Mouse (Mus musculus) embryonic facial prominence, embryonic 15.5 days (tissue): ENCODE measurements at regions not wholly inside any gene's neighbourhood (a gene's known extent, or its start where the extent isn't known, plus 50 kb on each side); places are given as distances from the start of the nearest gene placed in this dataset.
A peak's percentile ranks its signal among the peaks of the same experiment; 100 is the strongest.

Source experiments
- ATAC-seq: fragments of 200-750 bp; cut with Nextera tagmentation; 2 replicates; pipeline ENCODE4 v1.8.0; 2017; ENCODE audit warnings: low read depth, moderate TSS enrichment; ENCODE audit not compliant: insufficient number of reproducible peaks, low FRiP score, low TSS enrichment
- H3K27ac ChIP-seq: fragments of 300-500 bp; sonication (generic); replicated peaks from 2 replicates; pipeline ENCODE4 v1.5.1; 2015; ENCODE audit warnings: mild to moderate bottlenecking, inconsistent platforms
- H3K27me3 ChIP-seq: fragments of 300-500 bp; sonication (generic); 2 replicates; pipeline ENCODE4 v1.6.1; 2015; ENCODE audit warnings: inconsistent platforms
- H3K36me3 ChIP-seq: fragments of 300-500 bp; sonication (generic); 2 replicates; pipeline ENCODE4 v1.6.1; 2015; ENCODE audit warnings: mild to moderate bottlenecking, inconsistent platforms
- H3K4me1 ChIP-seq: fragments of 300-500 bp; sonication (generic); 2 replicates; pipeline ENCODE4 v1.6.1; 2015; ENCODE audit warnings: inconsistent platforms
- H3K4me2 ChIP-seq: fragments of 300-500 bp; sonication (generic); replicated peaks from 2 replicates; pipeline ENCODE4 v1.6.1; 2015; ENCODE audit warnings: mild to moderate bottlenecking, inconsistent platforms
- H3K4me3 ChIP-seq: fragments of 300-500 bp; sonication (generic); replicated peaks from 2 replicates; pipeline ENCODE4 v1.5.1; 2015; ENCODE audit warnings: mild to moderate bottlenecking, inconsistent platforms
- H3K9ac ChIP-seq: fragments of 300-500 bp; sonication (generic); 2 replicates; pipeline ENCODE4 v1.6.1; 2015; ENCODE audit warnings: inconsistent platforms
- H3K9me3 ChIP-seq: fragments of 300-500 bp; sonication (generic); replicated peaks from 2 replicates; pipeline ENCODE4 v1.6.1; 2016; ENCODE audit warnings: inconsistent platforms
- WGBS: fragments of 180-500 bp; shearing (Covaris S2); methylation state at CpG from one replicate; pipeline ENCODE4 v1.1.7; 2015; 5-methylcytosine and 5-hydroxymethylcytosine counted together

DNA sequence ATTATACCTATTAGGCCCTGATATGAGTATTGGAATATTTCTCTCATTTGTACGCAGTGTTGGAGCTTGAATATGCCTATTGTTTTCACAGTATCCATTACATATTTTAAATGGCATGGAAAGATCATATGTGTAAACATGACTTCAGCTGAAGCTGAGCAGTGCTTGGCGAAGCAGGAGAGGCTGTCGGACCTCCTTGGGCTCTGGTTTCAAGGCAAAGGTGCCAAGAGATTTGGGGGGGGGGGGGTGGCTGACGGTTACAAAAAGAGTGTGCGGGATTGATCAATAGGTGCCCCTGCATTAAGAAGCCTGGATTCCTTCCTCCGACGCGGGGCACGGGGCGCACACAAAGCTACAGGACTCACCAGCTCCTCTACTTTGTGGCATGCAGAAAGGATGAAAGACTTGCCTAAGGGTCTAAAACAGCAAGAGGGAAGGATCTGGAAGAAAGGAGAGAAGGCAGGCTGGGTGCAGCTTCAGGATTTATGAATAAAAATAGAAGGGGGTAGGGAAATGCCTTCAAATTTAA lies 2381.9 kb upstream of the Gm7489 start:
- H3K4me1 ChIP-seq, result peaks cover 18% of the 10 kb centered on the region
- H3K36me3 ChIP-seq, result no peaks in the 10 kb centered on the region
- peak overlapping the region; percentile 22 for H3K4me3 ChIP-seq
- H3K9ac ChIP-seq, result peak overlapping the region; percentile 6; the same call in 1 of the 2 replicates
- H3K27me3 ChIP-seq, result no peaks in the 10 kb centered on the region
- 0 out of 2 replicates have a peak overlapping the region, but pooled peaks have one; percentile 51 for H3K27ac ChIP-seq
- peak overlapping the region; percentile 44 for H3K4me2 ChIP-seq
- no peaks in the 10 kb centered on the region for H3K9me3 ChIP-seq
- 7% methylated on average over 10 of the region's 10 CpGs for WGBS
- ATAC-seq, result no peak

DNA sequence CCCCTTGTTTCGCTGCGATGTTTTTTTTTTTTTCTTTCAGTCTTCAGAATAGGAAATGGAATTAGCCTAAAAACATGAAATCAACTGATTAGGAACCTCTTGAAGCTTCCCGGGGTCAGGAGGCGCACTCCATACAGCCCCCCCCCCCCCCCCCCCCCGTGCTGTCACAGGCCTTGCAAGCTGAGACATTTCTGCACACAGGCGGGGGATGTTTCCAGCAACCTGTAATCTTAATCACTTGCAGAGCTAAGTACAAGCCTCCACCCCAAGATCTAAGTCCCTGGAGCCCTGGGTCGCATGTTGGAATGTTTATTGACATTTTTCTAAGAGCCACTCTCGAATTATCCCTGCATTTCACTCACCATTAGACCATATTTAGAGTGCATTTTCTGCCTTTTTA lies 2381.4 kb upstream of the Gm7489 start:
- Histone ChIP-seq H3K4me3 (peak overlapping the region; percentile 22), H3K9ac (no peak overlapping the region; the same call in 1 of the 2 replicates), H3K36me3 (no peaks in the 10 kb centered on the region), H3K27me3 (no peaks in the 10 kb centered on the region), H3K4me1 (peaks cover 18% of the 10 kb centered on the region), H3K4me2 (peak overlapping the region; percentile 44), H3K27ac (0 out of 2 replicates have a peak overlapping the region, but pooled peaks have one; percentile 51), H3K9me3 (no peaks in the 10 kb centered on the region)
- 3% methylated on average over 8 of the region's 8 CpGs for WGBS
- no peak for ATAC-seq

GRCm38 (mm10) chr15:51504016-51504760 lies 2380.5 kb upstream of the Gm7489 start:
- no peak overlapping the region for H3K4me3 ChIP-seq
- H3K4me1 ChIP-seq, result peaks cover 18% of the 10 kb centered on the region
- no peaks in the 10 kb centered on the region for H3K9me3 ChIP-seq
- WGBS, result 51% methylated on average over 11 of the region's 11 CpGs
- H3K4me2 ChIP-seq, result no peak overlapping the region
- ATAC-seq, result no peak
- no peak overlapping the region for H3K27ac ChIP-seq
- H3K9ac ChIP-seq, result no peak overlapping the region
- H3K27me3 ChIP-seq, result no peaks in the 10 kb centered on the region
- H3K36me3 ChIP-seq, result no peaks in the 10 kb centered on the region

DNA sequence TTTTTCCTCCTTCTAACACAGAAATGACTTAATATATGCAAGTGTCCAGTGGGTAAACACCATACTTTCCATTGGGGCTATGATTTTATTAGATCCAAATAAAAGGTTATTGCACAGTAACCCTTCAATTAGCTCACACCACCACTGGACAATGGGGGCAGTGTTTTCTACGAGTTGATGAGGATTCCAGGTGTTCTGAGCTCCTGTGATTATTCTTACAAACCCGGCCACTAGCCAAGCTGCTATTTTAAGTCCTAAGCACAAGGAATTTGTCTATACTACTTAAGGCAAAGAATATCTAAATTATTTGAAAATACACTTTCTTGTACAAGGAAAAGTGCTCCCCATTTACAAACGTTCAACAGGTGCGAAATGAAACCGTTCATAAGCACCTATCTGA lies 2379.9 kb upstream of the Gm7489 start:
- no peak for ATAC-seq
- H3K27ac ChIP-seq, result no peak overlapping the region
- no peaks in the 10 kb centered on the region for H3K27me3 ChIP-seq
- no peak overlapping the region for H3K9ac ChIP-seq
- no peaks in the 10 kb centered on the region for H3K9me3 ChIP-seq
- H3K4me2 ChIP-seq, result no peak overlapping the region
- H3K36me3 ChIP-seq, result no peaks in the 10 kb centered on the region
- no peak overlapping the region for H3K4me3 ChIP-seq
- H3K4me1 ChIP-seq, result peaks cover 18% of the 10 kb centered on the region
- 71% methylated on average over 5 of the region's 5 CpGs for WGBS

DNA sequence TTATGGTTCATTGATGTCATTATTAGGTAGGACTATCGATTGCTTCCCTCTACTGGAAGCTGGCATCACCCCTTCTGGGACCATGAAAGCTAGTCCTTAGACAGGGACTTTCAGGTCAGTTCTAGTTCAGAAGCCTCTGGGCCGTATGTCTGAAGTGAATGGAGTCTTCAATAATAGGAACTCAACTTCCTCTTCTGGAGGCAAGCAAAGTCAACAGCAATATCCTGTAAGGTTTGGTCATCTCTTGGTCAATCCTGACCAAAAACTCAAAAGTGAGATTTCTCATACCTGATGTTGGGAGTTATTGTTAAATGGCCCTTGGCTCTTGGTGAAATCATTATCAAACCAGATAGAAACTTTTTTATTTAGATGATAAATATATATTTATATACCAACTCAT lies 2377.6 kb upstream of the Gm7489 start:
- H3K27ac ChIP-seq, result no peak overlapping the region
- no peak for ATAC-seq
- H3K9me3 ChIP-seq, result no peaks in the 10 kb centered on the region
- no peak overlapping the region for H3K4me2 ChIP-seq
- H3K9ac ChIP-seq, result no peak overlapping the region
- H3K4me3 ChIP-seq, result no peak overlapping the region
- no peaks in the 10 kb centered on the region for H3K36me3 ChIP-seq
- 84% methylated on average over 2 of the region's 2 CpGs for WGBS
- H3K4me1 ChIP-seq, result peaks cover 16% of the 10 kb centered on the region
- H3K27me3 ChIP-seq, result no peaks in the 10 kb centered on the region

DNA sequence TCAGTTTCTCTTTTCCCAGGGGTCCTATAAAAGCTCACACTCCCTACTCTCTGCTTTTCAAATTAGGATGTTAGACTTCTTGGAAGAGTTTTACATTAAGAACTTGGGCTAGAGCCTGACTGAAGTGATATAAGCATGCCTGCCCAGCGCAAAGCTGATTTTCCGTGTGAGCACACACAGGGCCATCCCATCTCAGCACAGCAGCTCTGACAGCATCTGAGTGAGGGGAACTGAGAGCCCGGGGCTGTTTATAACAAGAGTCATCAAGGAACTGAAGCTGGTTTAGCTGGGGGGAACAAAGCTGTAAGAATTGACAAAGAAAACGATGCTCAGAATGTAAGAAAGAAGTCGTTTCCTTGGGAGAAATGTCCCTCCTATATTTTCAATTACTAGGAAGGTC lies 2373.4 kb upstream of the Gm7489 start:
- H3K27me3 ChIP-seq, result no peaks in the 10 kb centered on the region

DNA sequence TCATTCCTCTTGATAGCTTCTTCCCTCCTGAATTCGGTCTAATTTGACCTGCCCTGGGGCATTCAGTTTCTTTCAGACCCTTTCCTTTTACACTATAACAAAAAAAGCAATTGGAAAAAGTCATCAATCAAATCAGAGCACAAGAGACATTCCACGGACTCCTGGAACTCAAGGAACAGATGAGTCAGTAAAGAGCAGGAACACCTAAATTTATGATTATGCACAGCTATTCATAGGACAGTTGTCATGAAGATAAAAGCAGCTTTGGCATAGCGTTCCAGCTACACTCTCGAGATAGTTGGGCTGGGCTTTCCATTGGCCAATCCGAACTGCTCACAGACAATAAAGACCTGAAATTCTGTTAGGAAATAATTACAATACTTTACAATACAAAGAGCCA lies 2348.4 kb upstream of the Gm7489 start:
- no peak overlapping the region for H3K4me2 ChIP-seq
- H3K4me1 ChIP-seq, result no peaks in the 10 kb centered on the region
- ATAC-seq, result no peak
- no peaks in the 10 kb centered on the region for H3K36me3 ChIP-seq
- no peak overlapping the region for H3K27ac ChIP-seq
- no peaks in the 10 kb centered on the region for H3K27me3 ChIP-seq
- WGBS, result 54% methylated on average over 5 of the region's 5 CpGs
- H3K9ac ChIP-seq, result no peak overlapping the region
- H3K4me3 ChIP-seq, result no peak overlapping the region
- H3K9me3 ChIP-seq, result no peaks in the 10 kb centered on the region

More for the DNA sequence above, 2373.4 kb upstream of the Gm7489 start:
- Histone ChIP-seq H3K9ac (no peak overlapping the region), H3K36me3 (no peaks in the 10 kb centered on the region), H3K27ac (no peak overlapping the region), H3K4me3 (no peak overlapping the region), H3K9me3 (no peaks in the 10 kb centered on the region), H3K4me1 (no peaks in the 10 kb centered on the region), H3K4me2 (no peak overlapping the region)
- ATAC-seq, result no peak
- WGBS, result 16% methylated on average over 5 of the region's 5 CpGs

GRCm38 (mm10) chr15:51551216-51551775 lies 2333.4 kb upstream of the Gm7489 start:
- Histone ChIP-seq H3K27me3 (no peaks in the 10 kb centered on the region), H3K27ac (no peak overlapping the region), H3K4me2 (no peak overlapping the region), H3K4me3 (no peak overlapping the region), H3K9ac (no peak overlapping the region), H3K4me1 (no peaks in the 10 kb centered on the region), H3K36me3 (no peaks in the 10 kb centered on the region), H3K9me3 (no peaks in the 10 kb centered on the region)
- WGBS, result 77% methylated on average over 4 of the region's 4 CpGs
- no peak for ATAC-seq

- Histone ChIP-seq H3K4me3 (no peak overlapping the region), H3K27ac (no peak overlapping the region), H3K4me1 (peaks cover 2% of the 10 kb centered on the region; the same call in 1 of the 2 replicates), H3K9me3 (no peaks in the 10 kb centered on the region), H3K36me3 (no peaks in the 10 kb centered on the region), H3K4me2 (no peak overlapping the region), H3K9ac (no peak overlapping the region), H3K27me3 (no peaks in the 10 kb centered on the region)
- ATAC-seq, result no peak
These were observed 2326.5 kb upstream of the Gm7489 start for GRCm38 (mm10) chr15:51558215-51558614.

DNA sequence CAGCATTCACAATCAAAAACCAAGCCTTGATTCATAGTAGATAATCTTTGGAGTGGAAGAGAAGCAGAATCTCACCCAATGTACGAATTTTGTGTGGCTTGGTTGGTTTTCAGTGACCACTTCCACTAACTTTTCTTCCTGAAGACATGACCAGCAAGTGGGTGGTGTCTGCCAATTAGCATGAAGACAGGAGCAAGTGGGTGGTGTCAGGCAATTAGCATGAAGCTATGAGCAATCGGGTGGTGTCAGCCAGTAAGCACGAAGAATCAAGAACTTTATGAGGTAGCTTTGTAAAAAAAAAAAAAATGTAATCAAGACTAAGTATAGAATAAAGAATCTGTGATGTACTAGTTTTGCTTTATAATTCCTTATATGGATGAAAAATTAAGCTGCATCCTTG lies 2319.2 kb upstream of the Gm7489 start:
- H3K9me3 ChIP-seq, result no peaks in the 10 kb centered on the region
- H3K4me3 ChIP-seq, result no peak overlapping the region
- H3K27ac ChIP-seq, result no peak overlapping the region
- no peaks in the 10 kb centered on the region for H3K36me3 ChIP-seq
- peaks cover 4% of the 10 kb centered on the region; the same call in 1 of the 2 replicates for H3K4me1 ChIP-seq
- WGBS, result 82% methylated on average over 3 of the region's 3 CpGs
- no peak overlapping the region for H3K4me2 ChIP-seq
- no peaks in the 10 kb centered on the region for H3K27me3 ChIP-seq
- H3K9ac ChIP-seq, result no peak overlapping the region
- no peak for ATAC-seq

GRCm38 (mm10) chr15:51570631-51571030 lies 2314.1 kb upstream of the Gm7489 start:
- H3K9ac ChIP-seq, result no peak overlapping the region
- H3K4me3 ChIP-seq, result no peak overlapping the region
- no peaks in the 10 kb centered on the region for H3K27me3 ChIP-seq
- no peak for ATAC-seq
- no peak overlapping the region for H3K27ac ChIP-seq
- WGBS, result 95% methylated on average over 1 of the region's 1 CpGs
- H3K4me1 ChIP-seq, result no peaks in the 10 kb centered on the region
- no peak overlapping the region for H3K4me2 ChIP-seq
- no peaks in the 10 kb centered on the region for H3K9me3 ChIP-seq
- no peaks in the 10 kb centered on the region for H3K36me3 ChIP-seq
